Mouse (Mus musculus) ES-E14 (cell line): Measurements from ENCODE around the gene Mef2c.

Experiments used
- CHD2 ChIP-seq: IDR thresholded peaks from 2 replicates; pipeline ENCODE4 v1.6.1; 2014; ENCODE audit warnings: mild to moderate bottlenecking, low read depth, low read length, inconsistent platforms
- HCFC1 ChIP-seq: IDR thresholded peaks from 2 replicates; pipeline ENCODE4 v1.6.1; 2012; ENCODE audit warnings: low read length, inconsistent platforms, borderline replicate concordance; ENCODE audit not compliant: insufficient read depth
- MAFK ChIP-seq: IDR thresholded peaks from 2 replicates; pipeline ENCODE4 v1.6.1; 2014; ENCODE audit warnings: mild to moderate bottlenecking, low read depth, low read length, inconsistent platforms; ENCODE audit not compliant: insufficient read depth
- ZC3H11A ChIP-seq: IDR thresholded peaks from 2 replicates; pipeline ENCODE4 v1.6.1; 2012; ENCODE audit warnings: low read depth, mild to moderate bottlenecking, inconsistent platforms, low read length, borderline replicate concordance
- ZNF384 ChIP-seq: IDR thresholded peaks from 2 replicates; pipeline ENCODE4 v1.6.1; 2012; ENCODE audit warnings: low read depth, low read length, inconsistent platforms

DNA sequence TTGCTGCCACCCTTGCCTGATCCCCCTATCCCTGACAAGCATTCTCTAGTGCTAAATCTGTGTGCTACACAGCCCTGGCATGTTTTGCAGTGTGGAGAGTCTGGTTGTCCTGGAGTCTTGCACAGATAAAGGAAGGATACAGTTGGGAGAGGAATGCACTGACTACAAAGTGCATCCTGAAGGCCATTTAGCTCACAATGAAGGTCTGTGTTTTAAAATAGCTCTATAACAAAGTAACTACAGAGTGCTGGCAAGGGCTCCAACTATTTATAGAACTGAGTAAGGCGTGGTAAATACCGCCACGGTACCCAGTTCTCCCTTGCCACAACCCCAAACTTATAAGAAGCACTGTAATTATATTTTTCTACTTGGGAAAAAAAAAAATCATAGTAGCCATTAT is 61.9 kb downstream of the Mef2c start:
- TF ChIP-seq ZNF384 (no peak), HCFC1 (no peak), ZC3H11A (no peak), CHD2 (no peak), MAFK (no peak)
